Mouse (Mus musculus) 416B (cell line): ENCODE measurements around the gene Hist1h2bf.
"Not testable (repeated sequence)": the region's sequence is repeated elsewhere in the genome, so short reads cannot be mapped to it uniquely, and the experiment has no call there.

ENCODE experiments used
- DNase-seq: peaks from one replicate; pipeline ENCODE4 v3.0.0; 2011; ENCODE audit warnings: low read depth

Hist1h2bf gene

DNA sequence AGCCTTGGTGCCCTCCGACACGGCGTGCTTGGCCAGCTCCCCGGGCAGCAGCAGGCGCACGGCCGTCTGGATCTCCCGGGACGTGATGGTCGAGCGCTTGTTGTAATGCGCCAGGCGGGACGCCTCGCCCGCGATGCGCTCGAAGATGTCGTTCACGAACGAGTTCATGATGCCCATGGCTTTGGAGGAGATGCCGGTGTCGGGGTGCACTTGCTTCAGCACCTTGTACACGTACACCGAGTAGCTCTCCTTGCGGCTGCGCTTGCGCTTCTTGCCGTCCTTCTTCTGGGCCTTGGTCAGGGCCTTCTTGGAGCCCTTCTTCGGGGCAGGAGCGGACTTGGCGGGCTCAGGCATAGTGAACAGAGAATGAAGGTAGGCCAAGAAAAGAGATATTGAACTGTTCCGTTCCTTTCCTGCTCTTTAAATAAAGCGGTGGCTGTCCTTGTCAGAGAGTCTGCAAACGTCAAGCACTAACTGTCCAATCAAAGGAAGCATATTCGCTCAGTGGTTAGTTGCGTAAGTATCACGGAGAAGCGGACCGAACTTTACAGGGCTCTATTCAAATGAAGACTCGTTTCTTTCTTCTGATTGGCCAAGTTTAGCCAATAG lies 30.9 kb downstream of the Hist1h2bf start, which contains the start of gene Hist1h2bh:
Gene Hist1h2bh, minus strand, starts transcription at position 394 of the 609 bp plus-strand sequence.
- peak; percentile 100 for DNase-seq

DNA sequence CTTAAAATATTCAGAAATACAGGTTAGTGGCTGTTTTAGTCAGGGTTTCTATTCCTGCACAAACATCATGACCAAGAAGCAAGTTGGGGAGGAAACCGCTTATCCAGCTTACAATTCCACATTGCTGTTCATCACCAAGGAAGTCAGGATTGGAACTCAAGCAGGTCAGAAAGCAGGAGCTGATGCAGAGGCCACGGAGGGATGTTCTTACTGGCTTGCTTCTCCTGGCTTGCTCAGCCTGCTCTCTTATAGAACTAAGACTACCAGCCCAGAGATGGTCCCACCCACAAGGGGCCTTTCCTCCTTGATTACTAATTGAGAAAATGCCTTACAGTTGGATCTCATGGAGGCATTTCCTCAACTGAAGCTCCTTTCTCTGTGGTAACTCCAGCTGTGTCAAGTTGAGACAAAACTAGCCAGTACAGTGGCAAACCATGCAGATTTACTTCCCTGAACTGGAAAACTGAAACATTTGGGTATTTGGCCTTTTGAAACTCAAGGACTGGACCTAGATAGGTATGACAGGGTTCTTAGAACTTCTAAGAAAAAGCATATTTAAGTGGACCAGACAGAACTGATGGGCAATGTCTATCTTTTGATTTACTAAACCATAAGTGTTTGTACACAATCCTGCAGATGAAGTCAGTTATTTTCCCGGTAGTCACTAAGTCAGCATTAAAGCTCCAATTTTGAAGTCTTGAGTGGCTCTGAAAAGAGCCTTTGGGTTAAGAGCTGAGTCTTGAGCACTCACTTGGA lies 31.6 kb downstream of the Hist1h2bf start:
- peak; percentile 89 for DNase-seq

DNA sequence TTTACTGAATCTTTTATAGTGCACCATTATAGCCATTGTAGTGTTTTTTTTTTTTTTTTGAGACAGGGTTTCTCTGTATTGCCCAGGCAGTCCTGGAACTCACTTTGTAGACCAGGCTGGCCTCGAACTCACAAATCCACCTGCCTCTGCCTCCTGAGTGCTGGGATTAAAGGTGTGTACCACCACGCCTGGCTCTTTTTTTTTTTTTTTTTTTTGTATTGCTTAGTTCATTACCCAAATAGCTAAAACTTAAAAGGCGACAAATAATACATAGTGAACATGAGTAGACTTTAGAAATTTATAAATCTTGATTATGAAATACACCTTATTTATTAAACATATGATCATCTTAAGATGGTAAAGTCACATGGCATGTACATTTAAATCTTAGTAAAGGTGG lies 32.5 kb downstream of the Hist1h2bf start:
- DNase-seq, result no peak

DNA sequence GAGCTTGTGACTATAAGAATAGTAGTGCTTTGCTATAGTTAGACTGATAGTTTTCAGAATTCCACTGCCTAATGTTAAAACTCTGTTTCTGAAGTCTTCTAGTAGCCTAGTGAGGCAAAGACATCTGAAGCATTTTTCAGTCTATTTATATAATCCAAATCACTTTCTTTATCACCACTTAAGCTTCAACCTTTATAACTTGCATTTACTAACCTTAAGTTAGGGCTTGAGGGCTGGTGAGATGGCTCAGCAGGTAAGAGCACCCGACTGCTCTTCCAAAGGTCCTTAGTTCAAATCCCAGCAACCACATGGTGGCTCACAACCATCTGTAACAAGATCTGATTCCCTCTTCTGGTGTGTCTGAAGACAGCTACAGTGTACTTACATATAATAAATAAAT lies 34.2 kb downstream of the Hist1h2bf start:
- DNase-seq, result not testable (repeated sequence)

DNA sequence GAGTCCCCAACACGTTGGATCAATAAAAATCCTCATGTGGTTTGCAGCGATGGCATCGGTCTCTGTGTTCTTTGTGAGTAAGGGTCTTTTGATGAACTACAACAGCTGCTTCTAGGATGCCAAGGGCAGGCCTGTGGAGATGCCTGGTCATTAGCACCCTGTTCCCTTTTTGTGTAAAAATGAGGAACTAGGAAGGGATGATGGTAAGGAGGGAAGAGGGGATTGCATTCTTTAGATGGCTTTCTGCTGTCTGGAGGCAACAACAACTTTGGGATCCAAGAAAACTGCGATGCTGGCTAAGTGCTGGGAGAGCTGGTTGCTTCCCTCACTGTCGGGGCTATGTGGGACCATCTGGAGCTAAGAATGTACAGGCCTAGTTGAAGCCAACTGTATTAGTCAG lies 35.7 kb downstream of the Hist1h2bf start:
- no peak for DNase-seq

DNA sequence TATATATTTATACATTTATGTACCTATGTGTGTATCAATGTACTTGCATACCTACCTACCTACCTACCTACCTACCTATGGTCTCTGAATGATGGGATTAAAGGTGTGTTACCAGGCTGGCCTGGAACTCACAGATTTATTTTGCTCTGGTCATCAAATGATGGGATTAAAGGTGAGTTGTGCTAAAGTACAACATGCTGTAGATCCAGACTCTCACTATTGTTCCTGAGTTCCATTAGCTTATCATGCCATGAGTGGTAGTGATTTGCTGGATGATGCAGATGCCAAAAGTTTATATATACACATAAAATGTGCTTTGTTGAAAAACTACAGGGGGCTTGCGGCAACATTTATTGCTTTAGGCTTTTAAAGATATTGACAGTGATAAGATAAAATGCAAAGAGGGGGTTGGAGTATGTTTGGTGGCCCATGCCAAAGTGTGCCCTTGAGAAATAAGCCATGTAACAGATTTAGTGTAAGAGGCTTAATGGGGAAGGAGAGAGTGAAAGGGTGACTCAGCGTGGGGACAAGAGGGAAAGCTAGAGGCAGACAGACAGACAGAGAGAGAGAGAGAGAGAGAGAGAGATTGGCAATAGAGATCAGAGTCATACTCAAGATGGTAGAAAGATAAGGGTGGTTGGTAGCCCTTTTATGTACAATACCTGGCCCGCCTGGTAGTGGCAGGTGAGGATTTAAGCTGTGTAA lies 36.8 kb downstream of the Hist1h2bf start:
- peak; percentile 72 for DNase-seq

DNA sequence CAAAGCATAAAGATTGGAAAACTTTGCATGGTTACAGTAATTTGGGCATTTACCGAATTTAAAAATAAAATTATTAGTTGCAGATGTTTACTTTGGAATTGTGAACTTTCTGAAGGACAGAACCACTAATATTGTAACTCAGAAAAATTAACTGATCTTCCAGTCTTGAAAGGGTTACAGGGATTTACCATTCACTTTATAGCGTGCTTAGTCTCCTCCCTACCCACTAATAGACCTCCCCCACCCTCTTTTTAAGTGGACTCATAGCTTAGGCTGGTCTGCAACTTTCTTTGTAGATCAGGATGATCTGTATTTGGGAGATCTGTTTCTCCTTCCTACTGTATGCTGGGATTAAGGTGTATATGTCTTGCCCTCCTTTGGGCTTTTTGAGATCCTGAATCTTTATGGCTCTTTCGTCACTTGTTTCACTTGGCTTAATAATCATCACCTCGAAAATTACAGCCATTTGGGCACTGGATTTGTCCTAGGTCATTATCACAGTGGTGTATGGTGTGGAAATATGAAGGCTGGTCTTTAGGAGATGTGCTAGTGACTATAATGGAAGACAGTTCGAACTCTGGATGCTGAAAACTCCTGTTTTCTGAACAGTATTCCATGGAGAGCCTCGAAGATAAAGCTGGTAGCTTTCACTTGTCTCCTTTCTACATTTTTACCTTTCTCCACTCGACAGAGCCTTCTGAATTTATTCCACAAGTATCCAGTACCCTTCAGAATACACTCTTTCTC lies 37.7 kb downstream of the Hist1h2bf start:
- DNase-seq, result peak; percentile 88

DNA sequence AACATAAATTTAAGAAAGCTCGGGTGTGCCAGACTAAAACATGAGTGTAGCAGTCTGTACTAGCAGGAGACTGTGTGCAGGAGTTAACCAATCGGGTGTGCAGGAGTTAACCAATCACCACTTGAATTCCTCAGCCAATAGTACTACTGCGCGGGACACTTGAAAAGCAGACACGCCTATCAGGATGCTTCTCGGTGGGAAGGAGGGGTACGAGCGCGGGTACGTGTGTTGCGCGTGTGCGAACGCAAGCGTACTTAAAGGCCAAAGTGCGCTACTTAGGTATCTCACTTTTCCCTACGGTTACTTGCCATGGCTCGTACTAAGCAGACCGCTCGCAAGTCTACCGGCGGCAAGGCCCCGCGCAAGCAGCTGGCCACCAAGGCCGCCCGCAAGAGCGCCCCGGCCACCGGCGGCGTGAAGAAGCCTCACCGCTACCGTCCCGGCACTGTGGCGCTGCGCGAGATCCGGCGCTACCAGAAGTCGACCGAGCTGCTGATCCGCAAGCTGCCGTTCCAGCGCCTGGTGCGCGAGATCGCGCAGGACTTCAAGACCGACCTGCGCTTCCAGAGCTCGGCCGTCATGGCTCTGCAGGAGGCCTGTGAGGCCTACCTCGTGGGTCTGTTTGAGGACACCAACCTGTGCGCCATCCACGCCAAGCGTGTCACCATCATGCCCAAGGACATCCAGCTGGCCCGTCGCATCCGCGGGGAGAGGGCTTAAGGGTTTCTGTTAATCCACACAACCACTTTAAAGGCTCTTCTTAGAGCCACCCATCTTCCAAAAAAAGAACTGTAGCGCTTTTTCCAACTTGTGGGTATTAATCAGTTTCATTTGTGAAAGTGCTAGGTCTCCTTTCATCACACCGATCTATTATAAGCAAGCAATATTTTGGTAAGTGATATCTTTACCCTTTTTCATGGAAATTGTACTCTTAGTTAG lies 38.6 kb downstream of the Hist1h2bf start, which contains the start of gene Hist1h3g:
Gene Hist1h3g, plus strand, starts transcription at position 286 of the 939 bp plus-strand sequence.
- DNase-seq, result peak; percentile 100

DNA sequence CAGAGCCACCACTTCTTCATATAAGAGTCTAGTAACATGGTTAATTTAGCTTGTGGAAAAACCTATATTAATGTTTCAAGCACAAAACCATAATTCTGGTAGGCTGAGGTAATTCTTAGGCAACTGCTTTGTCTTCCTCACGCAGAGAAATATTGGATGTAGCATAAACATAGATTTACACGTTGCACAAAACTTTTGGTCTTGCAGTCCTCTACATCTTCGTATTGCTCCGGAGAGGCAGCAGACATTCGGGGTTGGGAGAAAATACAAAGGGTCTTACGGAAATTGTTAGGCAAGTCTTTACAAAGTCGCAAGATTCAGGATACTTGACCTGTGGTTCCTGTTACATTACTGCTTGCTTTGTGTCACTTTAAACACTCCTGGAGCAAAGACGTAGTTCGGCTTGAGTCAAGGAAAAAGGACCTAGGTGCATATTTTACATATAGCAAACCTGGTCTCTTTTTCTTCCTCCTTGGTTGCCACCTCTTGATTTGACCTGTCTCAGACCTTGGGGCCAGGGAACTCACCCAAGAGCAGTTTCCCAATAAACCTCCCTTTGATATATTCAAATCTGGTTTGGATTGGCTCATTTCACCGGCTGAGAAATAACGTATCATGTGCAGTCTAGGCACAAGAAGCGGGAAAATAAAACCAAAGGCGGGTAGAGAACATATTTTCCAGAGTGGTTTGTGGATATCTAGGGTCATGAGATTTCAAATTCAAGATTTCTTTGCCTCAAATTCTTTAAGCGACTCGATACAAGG lies 39.4 kb downstream of the Hist1h2bf start:
- DNase-seq, result no peak

DNA sequence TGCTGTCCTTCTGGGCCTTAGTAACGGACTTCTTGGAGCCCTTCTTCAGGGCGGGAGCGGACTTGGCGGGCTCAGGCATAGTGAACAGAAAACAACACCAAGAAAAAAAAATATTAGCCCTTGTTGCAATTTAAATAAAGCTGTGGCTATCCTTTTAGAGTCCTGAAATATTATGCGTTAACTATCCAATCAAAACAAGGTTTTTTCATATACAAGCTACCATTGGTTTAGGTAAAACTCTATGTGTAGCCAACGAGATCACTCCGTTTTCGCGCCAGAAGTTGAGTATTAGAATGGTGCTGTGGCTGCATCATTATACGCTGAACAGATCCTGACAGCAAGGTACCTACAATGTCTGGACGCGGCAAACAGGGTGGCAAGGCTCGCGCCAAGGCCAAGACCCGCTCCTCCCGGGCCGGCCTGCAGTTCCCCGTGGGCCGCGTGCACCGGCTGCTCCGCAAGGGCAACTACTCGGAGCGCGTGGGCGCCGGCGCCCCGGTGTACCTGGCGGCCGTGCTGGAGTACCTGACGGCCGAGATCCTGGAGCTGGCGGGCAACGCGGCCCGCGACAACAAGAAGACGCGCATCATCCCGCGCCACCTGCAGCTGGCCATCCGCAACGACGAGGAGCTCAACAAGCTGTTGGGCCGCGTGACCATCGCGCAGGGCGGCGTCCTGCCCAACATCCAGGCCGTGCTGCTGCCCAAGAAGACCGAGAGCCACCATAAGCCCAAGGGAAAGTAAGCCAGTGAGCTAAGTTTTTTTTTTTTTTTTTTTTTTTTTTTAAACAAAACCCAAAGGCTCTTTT lies 40.2 kb downstream of the Hist1h2bf start, which contains the start of gene Hist1h2af:
Gene Hist1h2af, plus strand, starts transcription at position 347 of the 808 bp plus-strand sequence.
- peak; percentile 98 for DNase-seq

DNA sequence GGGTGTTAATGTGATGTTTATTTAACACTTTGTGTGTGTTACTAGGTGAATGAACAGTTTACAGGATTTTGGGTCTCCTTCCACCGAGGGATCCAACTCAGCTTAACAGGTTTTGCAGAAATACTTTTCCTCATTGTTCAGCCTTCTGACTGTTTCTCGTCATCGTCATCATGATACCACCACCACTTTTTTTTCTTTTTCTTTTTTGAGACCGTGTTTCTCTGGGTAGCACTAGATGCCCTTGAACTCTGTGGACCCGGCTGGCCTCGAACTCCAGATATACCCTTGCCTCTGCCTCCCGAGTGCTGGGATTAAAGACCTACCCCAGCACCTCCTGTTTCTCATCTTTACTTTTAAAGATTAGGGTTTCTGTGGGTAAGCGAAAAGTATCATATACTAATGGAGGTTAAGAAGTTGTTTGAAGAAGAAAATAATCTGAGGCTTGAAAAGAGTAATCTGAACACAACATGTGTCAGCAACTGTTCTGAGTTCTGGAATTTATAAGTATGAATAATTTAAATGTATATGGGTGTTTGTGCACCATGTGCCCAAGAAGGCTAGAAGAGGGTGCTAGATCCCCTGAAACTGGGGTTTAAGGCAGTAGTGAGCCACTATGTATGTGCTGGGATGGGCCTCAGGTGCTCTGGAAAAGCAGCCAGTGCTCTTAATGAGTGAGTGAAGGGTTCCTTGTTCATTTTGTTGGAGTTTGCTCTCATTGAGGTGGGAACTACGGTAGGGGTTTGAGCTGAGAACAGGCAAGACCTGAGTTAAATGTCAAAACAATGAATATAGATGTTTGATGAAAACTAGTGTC lies 41.5 kb downstream of the Hist1h2bf start:
- peak; percentile 76 for DNase-seq

DNA sequence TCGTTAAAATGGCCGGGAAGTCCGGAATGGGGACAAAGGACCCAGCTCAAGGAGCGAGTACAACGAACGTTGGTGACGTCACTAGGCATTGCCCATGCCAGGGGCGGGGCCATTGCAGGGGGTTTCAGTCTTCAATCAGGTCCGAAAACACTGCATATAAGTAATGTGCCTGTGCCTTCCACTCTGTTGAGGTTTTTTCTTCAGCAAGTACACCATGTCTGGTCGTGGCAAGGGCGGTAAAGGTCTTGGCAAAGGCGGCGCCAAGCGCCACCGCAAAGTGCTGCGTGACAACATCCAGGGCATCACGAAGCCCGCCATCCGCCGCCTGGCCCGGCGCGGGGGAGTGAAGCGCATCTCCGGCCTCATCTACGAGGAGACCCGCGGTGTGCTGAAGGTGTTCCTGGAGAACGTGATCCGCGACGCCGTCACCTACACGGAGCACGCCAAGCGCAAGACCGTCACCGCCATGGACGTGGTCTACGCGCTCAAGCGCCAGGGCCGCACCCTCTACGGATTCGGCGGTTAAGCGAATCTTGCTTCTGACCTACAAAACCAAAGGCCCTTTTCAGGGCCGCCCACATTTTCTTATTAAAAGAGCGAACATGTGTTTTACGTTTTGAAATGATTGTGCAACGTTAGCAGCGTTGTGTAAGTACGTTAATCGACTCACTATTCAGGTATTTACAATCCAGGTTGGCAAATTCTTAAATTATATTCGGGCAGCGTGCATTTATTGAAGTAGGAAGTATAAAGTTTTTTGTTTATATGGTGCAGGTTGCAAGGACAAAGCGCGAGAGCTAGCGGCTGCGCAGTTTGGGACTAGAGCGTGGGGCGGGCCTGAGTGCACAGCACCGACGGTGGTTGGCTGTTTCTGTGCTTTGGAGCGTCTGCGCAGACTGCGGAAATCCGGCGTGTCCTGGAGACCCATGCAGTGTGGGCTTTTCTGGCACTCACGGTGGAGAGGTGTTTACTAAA lies 42.8 kb downstream of the Hist1h2bf start, which contains the start of gene Hist1h4h:
Gene Hist1h4h, plus strand, starts transcription at position 150 of the 975 bp plus-strand sequence.
- DNase-seq, result peak; percentile 99

DNA sequence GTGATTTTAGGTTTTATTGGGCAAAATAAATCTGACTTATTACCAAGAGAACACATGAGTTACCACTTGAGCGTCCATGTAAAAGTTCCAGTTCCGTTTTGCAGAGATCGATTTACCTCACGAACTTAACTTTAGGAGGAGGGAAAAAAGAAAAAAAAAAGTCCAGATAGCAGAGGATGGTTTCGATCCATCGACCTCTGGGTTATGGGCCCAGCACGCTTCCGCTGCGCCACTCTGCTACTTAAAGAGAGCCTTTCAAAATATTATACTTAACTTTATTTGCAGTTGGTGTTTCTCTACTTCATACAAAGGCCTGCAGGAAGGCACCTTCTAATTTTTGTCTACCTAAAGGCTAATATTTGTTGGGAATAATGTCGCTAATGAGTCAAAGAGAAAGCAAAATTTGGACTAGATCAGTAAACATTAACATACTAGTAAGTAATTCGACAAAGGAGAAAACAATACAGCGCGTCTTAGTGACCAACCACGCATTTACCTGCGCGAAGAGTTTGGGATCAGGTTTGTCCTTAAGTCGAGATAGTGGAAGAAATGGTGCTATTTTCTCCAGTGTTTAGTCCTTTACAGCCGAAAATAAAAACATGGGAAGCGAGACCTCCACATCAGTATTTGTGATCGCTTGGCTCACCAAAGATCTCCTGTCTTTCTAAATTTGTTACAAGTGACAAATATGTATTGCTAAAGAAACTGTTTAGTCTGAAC lies 43.7 kb downstream of the Hist1h2bf start:
- DNase-seq, result peak; percentile 90

DNA sequence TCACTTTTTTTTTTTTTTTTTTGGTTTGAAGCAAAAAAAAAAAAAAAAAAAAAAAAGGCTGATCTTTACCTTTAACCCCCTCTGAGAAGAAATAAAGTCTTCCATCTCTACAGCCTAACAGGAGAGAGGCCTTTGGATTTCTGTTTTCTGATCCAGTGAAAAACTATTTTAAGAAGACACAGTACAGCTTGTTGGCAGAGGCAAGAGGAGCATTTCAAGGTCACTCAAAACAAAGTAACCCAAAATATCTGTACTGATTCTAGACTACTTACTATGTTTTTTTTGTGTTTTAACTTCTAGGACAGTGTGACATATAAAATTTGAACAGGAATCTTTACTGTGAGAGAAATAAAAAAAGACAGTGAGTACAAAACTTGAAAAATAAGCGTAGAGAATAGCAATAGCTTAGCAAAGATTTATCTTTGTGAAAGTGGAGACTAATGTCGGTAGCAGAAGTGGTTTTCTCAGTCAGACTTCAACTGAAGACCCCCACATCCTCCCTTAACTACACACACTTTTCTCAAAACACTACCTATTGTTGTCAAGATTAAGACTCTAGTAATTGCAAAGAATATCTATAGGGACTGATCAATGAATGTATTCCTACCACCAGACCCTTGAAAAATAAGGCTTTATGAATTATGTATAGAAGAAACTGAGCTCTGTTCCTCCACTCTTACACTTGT lies 44.4 kb downstream of the Hist1h2bf start:
- peak; percentile 47 for DNase-seq

DNA sequence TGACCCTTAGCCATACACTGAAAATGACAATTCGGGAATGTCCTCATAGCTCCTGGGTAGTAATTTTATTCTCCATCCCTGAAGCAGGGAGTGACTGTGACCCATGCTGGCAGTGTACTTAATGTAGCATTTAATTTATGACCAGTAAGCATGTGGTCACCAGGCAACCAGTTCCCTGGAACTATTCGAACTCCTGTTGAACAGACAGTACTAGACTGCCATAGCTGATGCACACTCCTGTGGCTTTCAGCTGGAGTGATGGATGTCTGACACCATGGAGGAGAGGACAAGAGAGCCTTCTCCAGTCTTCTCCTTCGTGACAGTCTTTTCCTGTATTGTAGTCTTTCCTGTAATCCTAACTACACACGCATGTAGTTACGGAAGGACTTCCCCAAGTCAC lies 45.0 kb downstream of the Hist1h2bf start:
- peak; percentile 27 for DNase-seq

DNA sequence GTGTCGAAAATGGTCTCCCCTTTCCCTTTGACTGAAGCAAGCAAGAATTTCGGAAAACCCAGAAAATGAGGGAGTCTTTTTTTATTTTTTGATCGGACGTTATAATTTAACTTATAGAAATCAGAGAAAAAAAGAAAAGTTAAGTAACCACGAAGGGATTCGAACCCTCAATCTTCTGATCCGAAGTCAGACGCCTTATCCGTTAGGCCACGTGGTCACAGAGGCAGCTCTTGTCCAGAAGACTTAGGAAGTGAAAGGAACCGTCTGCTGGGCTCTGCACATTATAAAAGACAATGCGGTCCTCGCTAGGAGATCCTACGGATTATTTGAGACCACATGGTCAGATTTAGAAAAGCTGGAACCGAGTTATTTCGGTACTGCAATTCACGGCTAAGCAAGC lies 47.7 kb downstream of the Hist1h2bf start:
- DNase-seq, result peak; percentile 95
